Mouse (Mus musculus): Measurements from ENCODE around the gene Kcnq5. TPM values are rescaled to one million over a fixed set of nuclear protein-coding genes. Genes with fewer than 3 reads are reported as not detected.
"Not testable (repeated sequence)": the region's sequence is repeated elsewhere in the genome, so short reads cannot be mapped to it uniquely, and the experiment has no call there.

Kcnq5 gene
- total and polyA plus RNA-seq, 2 experiments from 2014 or later: 1.4 to 1.7 TPM

GRCm38 (mm10) chr1:21391138-21391671 lies 570.5 kb downstream of the Kcnq5 start:
- no peaks in the 10 kb centered on the region for H3K36me3 ChIP-seq (replicated peaks; ENCODE audit: control insufficient read depth, insufficient read depth, low read length)
- ATAC-seq (ENCODE audit: insufficient read depth, low read depth) (no peak), DNase-seq (ENCODE audit: low spot score) (no peak)
- no peak overlapping the region for H3K9ac ChIP-seq (replicated peaks; ENCODE audit: low read depth, low read length)
- H3K9me3 ChIP-seq (replicated peaks; ENCODE audit: control insufficient read depth, low read length): no peaks in the 10 kb centered on the region
- no peak overlapping the region for H3K4me3 ChIP-seq (ENCODE audit: low read depth, low read length)
- H3K27ac ChIP-seq (ENCODE audit: low read depth): no peak overlapping the region
- no peak for TF ChIP-seq EP300 (IDR thresholded peaks at IDR 0.05; ENCODE audit: low read depth)
- no peak for TF ChIP-seq CTCF (IDR thresholded peaks at IDR 0.05; ENCODE audit: low read depth)
- H3K27me3 ChIP-seq (ENCODE audit: control insufficient read depth, insufficient read depth, low read length): no peaks in the 10 kb centered on the region
- WGBS: 72% methylated on average over 6 of the region's 6 CpGs
- H3K4me1 ChIP-seq (ENCODE audit: control insufficient read depth, insufficient read depth): no peaks in the 10 kb centered on the region
- no peak overlapping the region for H3K4me2 ChIP-seq (ENCODE audit: low read depth, low read length)

GRCm38 (mm10) chr1:21383256-21383655 lies 578.5 kb downstream of the Kcnq5 start, which contains the start of gene Khdc1b:
Gene Khdc1b (plus strand): TSS chr1:21383556.
- no peaks in the 10 kb centered on the region for H3K27me3 ChIP-seq (ENCODE audit: control insufficient read depth, insufficient read depth, low read length)
- no peak for TF ChIP-seq EP300 (IDR thresholded peaks at IDR 0.05; ENCODE audit: low read depth)
- TF ChIP-seq CTCF (IDR thresholded peaks at IDR 0.05; ENCODE audit: low read depth): no peak
- no peak within 1 kb of the TSS for H3K27ac ChIP-seq (ENCODE audit: low read depth)
- no peaks in the 10 kb centered on the region for H3K9me3 ChIP-seq (replicated peaks; ENCODE audit: control insufficient read depth, low read length)
- no peak within 1 kb of the TSS for H3K4me3 ChIP-seq (ENCODE audit: low read depth, low read length)
- DNase-seq (ENCODE audit: low spot score): no peak
- no peak for ATAC-seq (ENCODE audit: insufficient read depth, low read depth)
- no peaks in the 10 kb centered on the region for H3K36me3 ChIP-seq (replicated peaks; ENCODE audit: control insufficient read depth, insufficient read depth, low read length)
- 79% methylated on average over 1 of the region's 1 CpGs for WGBS
- H3K4me2 ChIP-seq (ENCODE audit: low read depth, low read length): no peak within 1 kb of the TSS
- H3K9ac ChIP-seq (replicated peaks; ENCODE audit: low read depth, low read length): no peak within 1 kb of the TSS
- no peaks in the 10 kb centered on the region for H3K4me1 ChIP-seq (ENCODE audit: control insufficient read depth, insufficient read depth)

- not testable (repeated sequence) for ATAC-seq (ENCODE audit: insufficient read depth, low read depth)
- 53% methylated on average over 1 of the region's 1 CpGs for WGBS
Measured at GRCm38 (mm10) chr1:21368031-21368430, 593.7 kb downstream of the Kcnq5 start, which contains the start of gene Khdc1c. Gene Khdc1c (plus strand): TSS chr1:21368331.

GRCm38 (mm10) chr1:21349341-21349740 lies 612.4 kb downstream of the Kcnq5 start, which contains the start of gene Khdc1a:
Gene Khdc1a (plus strand): TSS chr1:21349641.
- TF ChIP-seq CTCF (IDR thresholded peaks at IDR 0.05; ENCODE audit: low read depth) (no peak), EP300 (IDR thresholded peaks at IDR 0.05; ENCODE audit: low read depth) (no peak)
- no peak within 1 kb of the TSS for H3K9ac ChIP-seq (replicated peaks; ENCODE audit: low read depth, low read length)
- H3K27me3 ChIP-seq (ENCODE audit: control insufficient read depth, insufficient read depth, low read length): no peaks in the 10 kb centered on the region
- no peak within 1 kb of the TSS for H3K4me3 ChIP-seq (ENCODE audit: low read depth, low read length)
- no peaks in the 10 kb centered on the region for H3K36me3 ChIP-seq (replicated peaks; ENCODE audit: control insufficient read depth, insufficient read depth, low read length)
- H3K4me2 ChIP-seq (ENCODE audit: low read depth, low read length): no peak within 1 kb of the TSS
- no peak for ATAC-seq (ENCODE audit: insufficient read depth, low read depth)
- no peak within 1 kb of the TSS for H3K27ac ChIP-seq (ENCODE audit: low read depth)
- no peaks in the 10 kb centered on the region for H3K9me3 ChIP-seq (replicated peaks; ENCODE audit: control insufficient read depth, low read length)
- no peak for DNase-seq (ENCODE audit: low spot score)
- H3K4me1 ChIP-seq (ENCODE audit: control insufficient read depth, insufficient read depth): no peaks in the 10 kb centered on the region
- WGBS: 72% methylated on average over 2 of the region's 2 CpGs

More at GRCm38 (mm10) chr1:21368031-21368430, 593.7 kb downstream of the Kcnq5 start, which contains the start of gene Khdc1c:
- not testable (repeated sequence) for H3K9me3 ChIP-seq (replicated peaks; ENCODE audit: control insufficient read depth, low read length); H3K4me1 ChIP-seq (ENCODE audit: control insufficient read depth, insufficient read depth); H3K4me2 ChIP-seq (ENCODE audit: low read depth, low read length); H3K36me3 ChIP-seq (replicated peaks; ENCODE audit: control insufficient read depth, insufficient read depth, low read length); H3K4me3 ChIP-seq (ENCODE audit: low read depth, low read length); H3K9ac ChIP-seq (replicated peaks; ENCODE audit: low read depth, low read length); H3K27me3 ChIP-seq (ENCODE audit: control insufficient read depth, insufficient read depth, low read length); DNase-seq (ENCODE audit: low spot score); H3K27ac ChIP-seq (ENCODE audit: low read depth)
